Mouse (Mus musculus): ENCODE results near the gene Opcml. TPM values are rescaled to one million over a fixed set of nuclear protein-coding genes. Genes with fewer than 3 reads are reported as not detected.

The Opcml gene
- polyA plus RNA-seq, 1 experiment from 2014 or later: 7.6 TPM

- ATAC-seq (ENCODE audit: insufficient number of reproducible peaks, insufficient read depth, low FRiP score, low read depth): no peak
- Histone ChIP-seq H3K4me1 (ENCODE audit: control insufficient read depth, insufficient read depth, low read length) (no peaks in the 10 kb centered on the region), H3K4me3 (ENCODE audit: low read depth, low read length) (no peak overlapping the region), H3K9me3 (ENCODE audit: control insufficient read depth, low read depth, low read length) (no peaks in the 10 kb centered on the region), H3K27me3 (ENCODE audit: control insufficient read depth, insufficient read depth, low read length) (no peaks in the 10 kb centered on the region), H3K9ac (replicated peaks; ENCODE audit: low read depth, low read length) (no peak overlapping the region), H3K4me2 (replicated peaks; ENCODE audit: low read depth, low read length) (no peak overlapping the region), H3K36me3 (ENCODE audit: control insufficient read depth, insufficient read depth, low read length) (no peaks in the 10 kb centered on the region), H3K27ac (ENCODE audit: low read length) (no peak overlapping the region)
- 80% methylated on average over 3 of the region's 3 CpGs for WGBS
Observed at GRCm38 (mm10) chr9:28867256-28867655, 1076.7 kb downstream of the Opcml start.

GRCm38 (mm10) chr9:28870478-28870877, 1079.9 kb downstream of the Opcml start:
- 59% methylated on average over 1 of the region's 1 CpGs for WGBS
- no peaks in the 10 kb centered on the region for H3K9me3 ChIP-seq (ENCODE audit: control insufficient read depth, low read depth, low read length)
- no peaks in the 10 kb centered on the region for H3K36me3 ChIP-seq (ENCODE audit: control insufficient read depth, insufficient read depth, low read length)

GRCm38 (mm10) chr9:28882566-28882965, 1092.0 kb downstream of the Opcml start:
- H3K27ac ChIP-seq (ENCODE audit: low read length): no peak overlapping the region
- H3K4me3 ChIP-seq (ENCODE audit: low read depth, low read length): no peak overlapping the region
- no peaks in the 10 kb centered on the region for H3K36me3 ChIP-seq (ENCODE audit: control insufficient read depth, insufficient read depth, low read length)
- H3K9me3 ChIP-seq (ENCODE audit: control insufficient read depth, low read depth, low read length): no peaks in the 10 kb centered on the region
- 85% methylated on average over 1 of the region's 1 CpGs for WGBS
- no peaks in the 10 kb centered on the region for H3K27me3 ChIP-seq (ENCODE audit: control insufficient read depth, insufficient read depth, low read length)
- no peak for ATAC-seq (ENCODE audit: insufficient number of reproducible peaks, insufficient read depth, low FRiP score, low read depth)
- H3K4me1 ChIP-seq (ENCODE audit: control insufficient read depth, insufficient read depth, low read length): no peaks in the 10 kb centered on the region
- H3K9ac ChIP-seq (replicated peaks; ENCODE audit: low read depth, low read length): no peak overlapping the region
- no peak overlapping the region for H3K4me2 ChIP-seq (replicated peaks; ENCODE audit: low read depth, low read length)

More at GRCm38 (mm10) chr9:28870478-28870877, 1079.9 kb downstream of the Opcml start:
- Histone ChIP-seq H3K27ac (ENCODE audit: low read length) (no peak overlapping the region), H3K9ac (replicated peaks; ENCODE audit: low read depth, low read length) (no peak overlapping the region), H3K27me3 (ENCODE audit: control insufficient read depth, insufficient read depth, low read length) (no peaks in the 10 kb centered on the region), H3K4me2 (replicated peaks; ENCODE audit: low read depth, low read length) (no peak overlapping the region), H3K4me3 (ENCODE audit: low read depth, low read length) (no peak overlapping the region), H3K4me1 (ENCODE audit: control insufficient read depth, insufficient read depth, low read length) (no peaks in the 10 kb centered on the region)
- ATAC-seq (ENCODE audit: insufficient number of reproducible peaks, insufficient read depth, low FRiP score, low read depth): no peak

DNA sequence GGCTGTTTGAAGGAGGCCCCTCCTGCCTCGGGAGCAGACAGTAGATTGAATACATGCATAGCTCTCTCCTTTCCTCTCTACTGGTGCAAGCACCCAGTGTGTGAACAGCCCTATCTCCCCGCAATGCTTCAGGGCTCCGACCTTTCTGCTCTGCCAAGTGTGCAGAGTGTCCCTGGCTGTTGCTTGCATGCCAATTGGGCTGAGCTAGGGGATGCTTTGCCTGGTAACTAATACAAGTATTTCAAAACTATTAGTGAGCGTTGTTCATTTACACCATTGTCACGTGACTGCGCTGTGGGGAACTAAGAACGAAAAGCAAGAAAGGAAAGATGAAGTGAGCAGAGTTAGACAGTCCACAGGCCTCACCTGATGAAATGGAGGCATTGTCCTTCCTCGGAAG, 1101.0 kb downstream of the Opcml start:
- H3K27me3 ChIP-seq (ENCODE audit: control insufficient read depth, insufficient read depth, low read length): no peaks in the 10 kb centered on the region
- H3K9me3 ChIP-seq (ENCODE audit: control insufficient read depth, low read depth, low read length): no peaks in the 10 kb centered on the region
- no peaks in the 10 kb centered on the region for H3K36me3 ChIP-seq (ENCODE audit: control insufficient read depth, insufficient read depth, low read length)
- no peak overlapping the region for H3K4me3 ChIP-seq (ENCODE audit: low read depth, low read length)
- no peak for ATAC-seq (ENCODE audit: insufficient number of reproducible peaks, insufficient read depth, low FRiP score, low read depth)
- no peak overlapping the region for H3K27ac ChIP-seq (ENCODE audit: low read length)
- no peak overlapping the region for H3K9ac ChIP-seq (replicated peaks; ENCODE audit: low read depth, low read length)
- no peaks in the 10 kb centered on the region for H3K4me1 ChIP-seq (ENCODE audit: control insufficient read depth, insufficient read depth, low read length)
- H3K4me2 ChIP-seq (replicated peaks; ENCODE audit: low read depth, low read length): no peak overlapping the region
- WGBS: 92% methylated on average over 8 of the region's 8 CpGs

- H3K27me3 ChIP-seq (ENCODE audit: control insufficient read depth, insufficient read depth, low read length): no peaks in the 10 kb centered on the region
- no peaks in the 10 kb centered on the region for H3K9me3 ChIP-seq (ENCODE audit: control insufficient read depth, low read depth, low read length)
- 86% methylated on average over 1 of the region's 1 CpGs for WGBS
- H3K4me2 ChIP-seq (replicated peaks; ENCODE audit: low read depth, low read length): no peak overlapping the region
- no peak overlapping the region for H3K27ac ChIP-seq (ENCODE audit: low read length)
- H3K9ac ChIP-seq (replicated peaks; ENCODE audit: low read depth, low read length): no peak overlapping the region
- H3K36me3 ChIP-seq (ENCODE audit: control insufficient read depth, insufficient read depth, low read length): no peaks in the 10 kb centered on the region
- no peak overlapping the region for H3K4me3 ChIP-seq (ENCODE audit: low read depth, low read length)
- ATAC-seq (ENCODE audit: insufficient number of reproducible peaks, insufficient read depth, low FRiP score, low read depth): no peak
- no peaks in the 10 kb centered on the region for H3K4me1 ChIP-seq (ENCODE audit: control insufficient read depth, insufficient read depth, low read length)
Observed at GRCm38 (mm10) chr9:28903291-28903690, 1112.7 kb downstream of the Opcml start.

- Histone ChIP-seq H3K36me3 (ENCODE audit: control insufficient read depth, insufficient read depth, low read length) (no peaks in the 10 kb centered on the region), H3K9me3 (ENCODE audit: control insufficient read depth, low read depth, low read length) (no peaks in the 10 kb centered on the region), H3K9ac (replicated peaks; ENCODE audit: low read depth, low read length) (no peak overlapping the region), H3K4me2 (replicated peaks; ENCODE audit: low read depth, low read length) (no peak overlapping the region), H3K27me3 (ENCODE audit: control insufficient read depth, insufficient read depth, low read length) (no peaks in the 10 kb centered on the region), H3K4me3 (ENCODE audit: low read depth, low read length) (no peak overlapping the region), H3K4me1 (ENCODE audit: control insufficient read depth, insufficient read depth, low read length) (no peaks in the 10 kb centered on the region), H3K27ac (ENCODE audit: low read length) (no peak overlapping the region)
- ATAC-seq (ENCODE audit: insufficient number of reproducible peaks, insufficient read depth, low FRiP score, low read depth): no peak
- WGBS: 79% methylated on average over 4 of the region's 4 CpGs
Observed at GRCm38 (mm10) chr9:28909738-28910137, 1119.2 kb downstream of the Opcml start.

- Histone ChIP-seq H3K27ac (ENCODE audit: low read length) (no peak overlapping the region), H3K9me3 (ENCODE audit: control insufficient read depth, low read depth, low read length) (no peaks in the 10 kb centered on the region), H3K9ac (replicated peaks; ENCODE audit: low read depth, low read length) (no peak overlapping the region), H3K4me1 (ENCODE audit: control insufficient read depth, insufficient read depth, low read length) (no peaks in the 10 kb centered on the region), H3K4me2 (replicated peaks; ENCODE audit: low read depth, low read length) (no peak overlapping the region), H3K36me3 (ENCODE audit: control insufficient read depth, insufficient read depth, low read length) (no peaks in the 10 kb centered on the region), H3K27me3 (ENCODE audit: control insufficient read depth, insufficient read depth, low read length) (no peaks in the 10 kb centered on the region), H3K4me3 (ENCODE audit: low read depth, low read length) (no peak overlapping the region)
- 60% methylated on average over 13 of the region's 13 CpGs for WGBS
- no peak for ATAC-seq (ENCODE audit: insufficient number of reproducible peaks, insufficient read depth, low FRiP score, low read depth)
Observed at GRCm38 (mm10) chr9:28911571-28912185, 1121.1 kb downstream of the Opcml start.

GRCm38 (mm10) chr9:28932069-28932468, 1141.5 kb downstream of the Opcml start:
- Histone ChIP-seq H3K4me3 (ENCODE audit: low read depth, low read length) (no peak overlapping the region), H3K27me3 (ENCODE audit: control insufficient read depth, insufficient read depth, low read length) (no peaks in the 10 kb centered on the region), H3K27ac (ENCODE audit: low read length) (no peak overlapping the region), H3K9me3 (ENCODE audit: control insufficient read depth, low read depth, low read length) (no peaks in the 10 kb centered on the region), H3K4me1 (ENCODE audit: control insufficient read depth, insufficient read depth, low read length) (no peaks in the 10 kb centered on the region), H3K9ac (replicated peaks; ENCODE audit: low read depth, low read length) (no peak overlapping the region), H3K36me3 (ENCODE audit: control insufficient read depth, insufficient read depth, low read length) (no peaks in the 10 kb centered on the region), H3K4me2 (replicated peaks; ENCODE audit: low read depth, low read length) (no peak overlapping the region)
- WGBS: 73% methylated on average over 2 of the region's 2 CpGs
- no peak for ATAC-seq (ENCODE audit: insufficient number of reproducible peaks, insufficient read depth, low FRiP score, low read depth)

- H3K4me1 ChIP-seq (ENCODE audit: control insufficient read depth, insufficient read depth, low read length): no peaks in the 10 kb centered on the region
- no peaks in the 10 kb centered on the region for H3K9me3 ChIP-seq (ENCODE audit: control insufficient read depth, low read depth, low read length)
- no peaks in the 10 kb centered on the region for H3K36me3 ChIP-seq (ENCODE audit: control insufficient read depth, insufficient read depth, low read length)
- no peaks in the 10 kb centered on the region for H3K27me3 ChIP-seq (ENCODE audit: control insufficient read depth, insufficient read depth, low read length)
- no peak overlapping the region for H3K9ac ChIP-seq (replicated peaks; ENCODE audit: low read depth, low read length)
- no peak for ATAC-seq (ENCODE audit: insufficient number of reproducible peaks, insufficient read depth, low FRiP score, low read depth)
- H3K4me2 ChIP-seq (replicated peaks; ENCODE audit: low read depth, low read length): no peak overlapping the region
- WGBS: 30% methylated on average over 6 of the region's 6 CpGs
- no peak overlapping the region for H3K4me3 ChIP-seq (ENCODE audit: low read depth, low read length)
- no peak overlapping the region for H3K27ac ChIP-seq (ENCODE audit: low read length)
Observed at GRCm38 (mm10) chr9:28937163-28937562, 1146.6 kb downstream of the Opcml start.

Measured in stomach, embryonic 14.5 days (tissue).